Mouse (Mus musculus): ENCODE measurements around the gene B4galt4. TPM values are rescaled to one million over a fixed set of nuclear protein-coding genes. Genes with fewer than 3 reads are reported as not detected.

B4galt4 gene
- polyA plus RNA-seq, 1 experiment = 5.4 TPM

- Histone ChIP-seq H3K36me3 (ENCODE audit: control insufficient read depth, insufficient read depth, low read length) (no peaks in the 10 kb centered on the region), H3K27me3 (replicated peaks; ENCODE audit: control insufficient read depth, insufficient read depth, low read length) (no peaks in the 10 kb centered on the region), H3K4me3 (ENCODE audit: insufficient read depth, low read depth, low read length) (no peak overlapping the region), H3K4me1 (ENCODE audit: control insufficient read depth, insufficient read depth, low read length) (no peaks in the 10 kb centered on the region), H3K27ac (ENCODE audit: insufficient read depth, low read depth, low read length) (no peak overlapping the region)
- no peak for DNase-seq
- TF ChIP-seq CTCF (conservative IDR thresholded peaks at IDR 0.05; ENCODE audit: insufficient read depth, insufficient read length, low read depth, low read length) = no peak
- TF ChIP-seq POLR2A (IDR thresholded peaks at IDR 0.05; ENCODE audit: low read depth, low read length) = no peak
- 47% methylated on average over 6 of the region's 6 CpGs for WGBS
Measured at GRCm38 (mm10) chr16:38729139-38729538, 12.9 kb upstream of the B4galt4 start.

- peak; percentile 72 for DNase-seq
- H3K27me3 ChIP-seq (replicated peaks; ENCODE audit: control insufficient read depth, insufficient read depth, low read length) = no peaks in the 10 kb centered on the region
- H3K27ac ChIP-seq (ENCODE audit: insufficient read depth, low read depth, low read length) = no peak overlapping the region
- H3K36me3 ChIP-seq (ENCODE audit: control insufficient read depth, insufficient read depth, low read length) = no peaks in the 10 kb centered on the region
- 0 out of 2 replicates have a peak overlapping the region, but pooled peaks have one; percentile 10 for H3K4me3 ChIP-seq (ENCODE audit: insufficient read depth, low read depth, low read length)
- WGBS = 15% methylated on average over 15 of the region's 15 CpGs
- TF ChIP-seq CTCF (conservative IDR thresholded peaks at IDR 0.05; ENCODE audit: insufficient read depth, insufficient read length, low read depth, low read length) (no peak), POLR2A (IDR thresholded peaks at IDR 0.05; ENCODE audit: low read depth, low read length) (no peak)
- no peaks in the 10 kb centered on the region for H3K4me1 ChIP-seq (ENCODE audit: control insufficient read depth, insufficient read depth, low read length)
Measured at GRCm38 (mm10) chr16:38729610-38730288, 12.3 kb upstream of the B4galt4 start.

GRCm38 (mm10) chr16:38730921-38731320 lies 11.1 kb upstream of the B4galt4 start:
- no peak for TF ChIP-seq POLR2A (IDR thresholded peaks at IDR 0.05; ENCODE audit: low read depth, low read length)
- no peak for TF ChIP-seq CTCF (conservative IDR thresholded peaks at IDR 0.05; ENCODE audit: insufficient read depth, insufficient read length, low read depth, low read length)
- Histone ChIP-seq H3K36me3 (ENCODE audit: control insufficient read depth, insufficient read depth, low read length) (no peaks in the 10 kb centered on the region), H3K4me1 (ENCODE audit: control insufficient read depth, insufficient read depth, low read length) (no peaks in the 10 kb centered on the region), H3K27me3 (replicated peaks; ENCODE audit: control insufficient read depth, insufficient read depth, low read length) (no peaks in the 10 kb centered on the region), H3K4me3 (ENCODE audit: insufficient read depth, low read depth, low read length) (no peak overlapping the region), H3K27ac (ENCODE audit: insufficient read depth, low read depth, low read length) (no peak overlapping the region)
- peak; percentile 37 for DNase-seq
- 40% methylated on average over 8 of the region's 8 CpGs for WGBS

GRCm38 (mm10) chr16:38741204-38741903 lies 710 bp upstream of the B4galt4 start:
- Histone ChIP-seq H3K27ac (ENCODE audit: insufficient read depth, low read depth, low read length) (no peak overlapping the region), H3K27me3 (replicated peaks; ENCODE audit: control insufficient read depth, insufficient read depth, low read length) (no peaks in the 10 kb centered on the region), H3K36me3 (ENCODE audit: control insufficient read depth, insufficient read depth, low read length) (no peaks in the 10 kb centered on the region), H3K4me3 (ENCODE audit: insufficient read depth, low read depth, low read length) (no peak overlapping the region), H3K4me1 (ENCODE audit: control insufficient read depth, insufficient read depth, low read length) (no peaks in the 10 kb centered on the region)
- no peak for DNase-seq
- WGBS = 74% methylated on average over 13 of the region's 13 CpGs
- TF ChIP-seq CTCF (conservative IDR thresholded peaks at IDR 0.05; ENCODE audit: insufficient read depth, insufficient read length, low read depth, low read length) = no peak
- TF ChIP-seq POLR2A (IDR thresholded peaks at IDR 0.05; ENCODE audit: low read depth, low read length) = no peak

GRCm38 (mm10) chr16:38742659-38743131 lies 631 bp downstream of the B4galt4 start:
- Histone ChIP-seq H3K27me3 (replicated peaks; ENCODE audit: control insufficient read depth, insufficient read depth, low read length) (no peaks in the 10 kb centered on the region), H3K4me1 (ENCODE audit: control insufficient read depth, insufficient read depth, low read length) (no peaks in the 10 kb centered on the region), H3K27ac (ENCODE audit: insufficient read depth, low read depth, low read length) (peak overlapping the region; percentile 49), H3K36me3 (ENCODE audit: control insufficient read depth, insufficient read depth, low read length) (no peaks in the 10 kb centered on the region), H3K4me3 (ENCODE audit: insufficient read depth, low read depth, low read length) (peak overlapping the region; percentile 58)
- no peak for TF ChIP-seq POLR2A (IDR thresholded peaks at IDR 0.05; ENCODE audit: low read depth, low read length)
- under 1% methylated on average over 13 of the region's 13 CpGs for WGBS
- peak; percentile 29 for DNase-seq

GRCm38 (mm10) chr16:38743941-38744673 lies 2.0 kb downstream of the B4galt4 start:
- peak; percentile 60 for DNase-seq
- no peaks in the 10 kb centered on the region for H3K27me3 ChIP-seq (replicated peaks; ENCODE audit: control insufficient read depth, insufficient read depth, low read length)
- WGBS = 91% methylated on average over 10 of the region's 10 CpGs
- no peak overlapping the region for H3K27ac ChIP-seq (ENCODE audit: insufficient read depth, low read depth, low read length)
- H3K4me1 ChIP-seq (ENCODE audit: control insufficient read depth, insufficient read depth, low read length) = no peaks in the 10 kb centered on the region
- H3K4me3 ChIP-seq (ENCODE audit: insufficient read depth, low read depth, low read length) = no peak overlapping the region
- TF ChIP-seq POLR2A (IDR thresholded peaks at IDR 0.05; ENCODE audit: low read depth, low read length) = no peak
- no peak for TF ChIP-seq CTCF (conservative IDR thresholded peaks at IDR 0.05; ENCODE audit: insufficient read depth, insufficient read length, low read depth, low read length)
- no peaks in the 10 kb centered on the region for H3K36me3 ChIP-seq (ENCODE audit: control insufficient read depth, insufficient read depth, low read length)

GRCm38 (mm10) chr16:38750803-38751202 lies 8.7 kb downstream of the B4galt4 start:
- Histone ChIP-seq H3K36me3 (ENCODE audit: control insufficient read depth, insufficient read depth, low read length) (no peaks in the 10 kb centered on the region), H3K4me1 (ENCODE audit: control insufficient read depth, insufficient read depth, low read length) (no peaks in the 10 kb centered on the region), H3K4me3 (ENCODE audit: insufficient read depth, low read depth, low read length) (no peak overlapping the region), H3K27ac (ENCODE audit: insufficient read depth, low read depth, low read length) (no peak overlapping the region), H3K27me3 (replicated peaks; ENCODE audit: control insufficient read depth, insufficient read depth, low read length) (no peaks in the 10 kb centered on the region)
- DNase-seq = no peak
- TF ChIP-seq POLR2A (IDR thresholded peaks at IDR 0.05; ENCODE audit: low read depth, low read length) (no peak), CTCF (conservative IDR thresholded peaks at IDR 0.05; ENCODE audit: insufficient read depth, insufficient read length, low read depth, low read length) (no peak)
- 81% methylated on average over 6 of the region's 6 CpGs for WGBS

All from kidney, adult 2 months (tissue).